Mouse (Mus musculus) stomach, embryonic 16.5 days (tissue): ENCODE measurements around the gene 1700001C02Rik. TPM values are rescaled to one million over a fixed set of nuclear protein-coding genes. Genes with fewer than 3 reads are reported as not detected.

Source experiments
- ATAC-seq: fragments of 200-750 bp; cut with Nextera tagmentation; 2 replicates; pipeline ENCODE4 v1.8.0; 2017; ENCODE audit warnings: moderate number of reproducible peaks, moderate TSS enrichment; ENCODE audit not compliant: insufficient read depth, low FRiP score
- H3K27ac ChIP-seq: fragments of 300-500 bp; sonication (generic); 2 replicates; pipeline ENCODE4 v1.5.1; 2014; ENCODE audit warnings: low read length
- H3K27me3 ChIP-seq: fragments of 300-500 bp; sonication (generic); 2 replicates; pipeline ENCODE4 v1.6.1; 2014; ENCODE audit warnings: low read length, control low read depth, mixed read lengths; ENCODE audit not compliant: control insufficient read depth, insufficient read depth
- H3K36me3 ChIP-seq: fragments of 300-500 bp; sonication (generic); 2 replicates; pipeline ENCODE4 v1.6.1; 2014; ENCODE audit warnings: low read length; ENCODE audit not compliant: control insufficient read depth, insufficient read depth
- H3K4me1 ChIP-seq: fragments of 300-500 bp; sonication (generic); 2 replicates; pipeline ENCODE4 v1.6.1; 2014; ENCODE audit warnings: low read length, control low read depth, mixed read lengths; ENCODE audit not compliant: control insufficient read depth, insufficient read depth
- H3K4me2 ChIP-seq: fragments of 300-500 bp; sonication (generic); 2 replicates; pipeline ENCODE4 v1.6.1; 2014; ENCODE audit warnings: low read depth, low read length, mixed read lengths
- H3K4me3 ChIP-seq: fragments of 300-500 bp; sonication (generic); replicated peaks from 2 replicates; pipeline ENCODE4 v1.5.1; 2014; ENCODE audit warnings: mild to moderate bottlenecking, low read length
- H3K9ac ChIP-seq: fragments of 300-500 bp; sonication (generic); 2 replicates; pipeline ENCODE4 v1.6.1; 2014; ENCODE audit warnings: low read length
- H3K9me3 ChIP-seq: fragments of 300-500 bp; sonication (generic); replicated peaks from 2 replicates; pipeline ENCODE4 v1.6.1; 2016; ENCODE audit warnings: low read length, control low read depth; ENCODE audit not compliant: control insufficient read depth
- WGBS: fragments of 180-500 bp; shearing (Covaris S2); extraction: QIAGEN DNeasy Blood & Tissue Kit; methylation state at CpG from one replicate; pipeline ENCODE4 v1.1.7; 2014; 5-methylcytosine and 5-hydroxymethylcytosine counted together
- polyA plus RNA-seq: library from polyadenylated mRNA; unstranded; fragments of >200 nt; fragmentation: Nextera tagmentation; extraction: Ambion mirVana; gene quantifications from 2 replicates; pipeline ENCODE4 v1.2.1, GENCODE M21; 2015

Gene 1700001C02Rik
- polyA plus RNA-seq, 1 experiment from 2014 or later: not detected

GRCm38 (mm10) chr5:30456056-30456455, 9.8 kb upstream of the 1700001C02Rik start:
- WGBS: 51% methylated on average over 6 of the region's 6 CpGs
- H3K27me3 ChIP-seq: no peaks in the 10 kb centered on the region
- no peak overlapping the region for H3K9ac ChIP-seq
- no peak for ATAC-seq
- no peaks in the 10 kb centered on the region for H3K4me1 ChIP-seq
- no peaks in the 10 kb centered on the region for H3K9me3 ChIP-seq
- no peak overlapping the region for H3K4me2 ChIP-seq
- H3K27ac ChIP-seq: no peak overlapping the region
- no peak overlapping the region for H3K4me3 ChIP-seq
- H3K36me3 ChIP-seq: no peaks in the 10 kb centered on the region

GRCm38 (mm10) chr5:30460155-30460554, 5.7 kb upstream of the 1700001C02Rik start:
- Histone ChIP-seq H3K9ac (no peak overlapping the region), H3K27ac (no peak overlapping the region), H3K9me3 (no peaks in the 10 kb centered on the region), H3K4me1 (peaks cover 10% of the 10 kb centered on the region), H3K4me3 (no peak overlapping the region), H3K4me2 (no peak overlapping the region), H3K36me3 (no peaks in the 10 kb centered on the region), H3K27me3 (peaks cover under 1% of the 10 kb centered on the region; the same call in 1 of the 2 replicates)
- WGBS: 39% methylated on average over 4 of the region's 4 CpGs
- no peak for ATAC-seq

- ATAC-seq: 0 out of 2 replicates have a peak, but pooled peaks have one; percentile 68
- Histone ChIP-seq H3K9me3 (no peaks in the 10 kb centered on the region), H3K27me3 (peaks cover 5% of the 10 kb centered on the region), H3K4me3 (no peak within 1 kb of the TSS), H3K4me2 (no peak within 1 kb of the TSS), H3K9ac (no peak within 1 kb of the TSS), H3K4me1 (peaks cover 16% of the 10 kb centered on the region), H3K36me3 (no peaks in the 10 kb centered on the region), H3K27ac (no peak within 1 kb of the TSS)
- WGBS: 13% methylated on average over 12 of the region's 12 CpGs
Observed at GRCm38 (mm10) chr5:30461821-30462220, 4.0 kb upstream of the 1700001C02Rik start, which contains the start of gene Otof. Otof (minus strand) TSS chr5:30461932.

GRCm38 (mm10) chr5:30466315-30466714, 468 bp downstream of the 1700001C02Rik start:
- Histone ChIP-seq H3K27ac (no peak overlapping the region), H3K9ac (peak overlapping the region; percentile 50), H3K4me3 (peak overlapping the region; percentile 29), H3K36me3 (no peaks in the 10 kb centered on the region), H3K4me1 (peaks cover 18% of the 10 kb centered on the region), H3K9me3 (no peaks in the 10 kb centered on the region), H3K4me2 (peak overlapping the region; percentile 52), H3K27me3 (peaks cover 5% of the 10 kb centered on the region)
- ATAC-seq: no peak
- WGBS: 38% methylated on average over 9 of the region's 9 CpGs

GRCm38 (mm10) chr5:30470454-30470853, 4.6 kb downstream of the 1700001C02Rik start:
- 58% methylated on average over 6 of the region's 6 CpGs for WGBS
- no peak for ATAC-seq
- Histone ChIP-seq H3K27me3 (peaks cover 2% of the 10 kb centered on the region; the same call in 1 of the 2 replicates), H3K9ac (no peak overlapping the region), H3K27ac (no peak overlapping the region), H3K4me2 (no peak overlapping the region), H3K4me1 (peaks cover 13% of the 10 kb centered on the region), H3K9me3 (no peaks in the 10 kb centered on the region), H3K36me3 (no peaks in the 10 kb centered on the region), H3K4me3 (no peak overlapping the region)

DNA sequence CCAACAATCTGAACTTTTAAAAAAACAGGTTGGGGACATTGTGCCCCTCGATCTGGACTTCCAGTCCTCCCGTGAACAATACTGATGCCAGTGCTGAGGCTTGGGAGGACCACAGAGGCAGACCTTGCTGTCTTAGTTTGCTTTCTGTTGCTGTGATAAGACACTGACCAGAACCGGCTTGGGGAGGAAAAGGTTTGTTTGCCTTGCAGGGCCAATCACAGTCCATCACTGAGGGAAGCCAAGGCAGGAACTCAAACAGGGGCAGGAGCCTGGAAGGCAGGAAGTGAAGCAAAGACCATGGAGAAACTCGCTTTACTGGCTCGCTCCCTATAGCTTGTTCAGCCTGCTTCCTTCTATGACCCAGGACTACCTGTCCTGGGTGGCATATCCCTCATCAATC, 6.3 kb downstream of the 1700001C02Rik start:
- no peaks in the 10 kb centered on the region for H3K27me3 ChIP-seq
- H3K4me2 ChIP-seq: no peak overlapping the region
- H3K27ac ChIP-seq: no peak overlapping the region; the same call in 1 of the 2 replicates
- no peaks in the 10 kb centered on the region for H3K36me3 ChIP-seq
- H3K4me1 ChIP-seq: peaks cover 6% of the 10 kb centered on the region
- ATAC-seq: peak; percentile 44; the same call in 1 of the 2 replicates
- no peaks in the 10 kb centered on the region for H3K9me3 ChIP-seq
- H3K4me3 ChIP-seq: no peak overlapping the region
- H3K9ac ChIP-seq: no peak overlapping the region
- WGBS: 50% methylated on average over 5 of the region's 5 CpGs

DNA sequence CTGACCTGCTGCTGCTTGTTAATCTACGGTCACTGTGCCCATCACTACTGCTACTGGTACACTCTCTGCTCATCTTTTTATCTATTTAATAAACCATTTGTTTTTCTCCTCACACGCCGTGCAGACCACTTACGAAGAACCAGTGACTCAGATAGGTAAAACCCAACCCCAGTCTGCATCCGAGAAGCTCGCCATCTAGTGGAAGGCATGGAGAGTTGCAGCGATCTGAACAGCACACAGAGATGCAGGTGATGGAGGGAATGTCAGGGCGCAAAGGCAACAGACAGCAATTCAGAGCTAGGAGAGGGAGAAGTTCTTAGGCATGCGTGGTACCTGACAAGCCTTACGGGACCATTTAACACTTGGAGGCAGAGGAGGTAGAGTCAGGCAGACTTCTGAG, 10.7 kb downstream of the 1700001C02Rik start:
- Histone ChIP-seq H3K4me1 (peaks cover 3% of the 10 kb centered on the region; the same call in 1 of the 2 replicates), H3K27me3 (no peaks in the 10 kb centered on the region), H3K9me3 (no peaks in the 10 kb centered on the region), H3K9ac (no peak overlapping the region), H3K36me3 (no peaks in the 10 kb centered on the region), H3K4me3 (no peak overlapping the region), H3K4me2 (no peak overlapping the region), H3K27ac (no peak overlapping the region)
- no peak for ATAC-seq
- WGBS: 35% methylated on average over 10 of the region's 10 CpGs

- no peak overlapping the region for H3K27ac ChIP-seq
- no peaks in the 10 kb centered on the region for H3K27me3 ChIP-seq
- 16% methylated on average over 5 of the region's 5 CpGs for WGBS
- H3K36me3 ChIP-seq: no peaks in the 10 kb centered on the region
- H3K4me3 ChIP-seq: no peak overlapping the region
- 0 out of 2 replicates have a peak, but pooled peaks have one; percentile 51 for ATAC-seq
- H3K4me2 ChIP-seq: no peak overlapping the region
- H3K9ac ChIP-seq: no peak overlapping the region
- peaks cover 8% of the 10 kb centered on the region; the same call in 1 of the 2 replicates for H3K4me1 ChIP-seq
- no peaks in the 10 kb centered on the region for H3K9me3 ChIP-seq
Observed at GRCm38 (mm10) chr5:30482319-30482718, 16.5 kb downstream of the 1700001C02Rik start.

DNA sequence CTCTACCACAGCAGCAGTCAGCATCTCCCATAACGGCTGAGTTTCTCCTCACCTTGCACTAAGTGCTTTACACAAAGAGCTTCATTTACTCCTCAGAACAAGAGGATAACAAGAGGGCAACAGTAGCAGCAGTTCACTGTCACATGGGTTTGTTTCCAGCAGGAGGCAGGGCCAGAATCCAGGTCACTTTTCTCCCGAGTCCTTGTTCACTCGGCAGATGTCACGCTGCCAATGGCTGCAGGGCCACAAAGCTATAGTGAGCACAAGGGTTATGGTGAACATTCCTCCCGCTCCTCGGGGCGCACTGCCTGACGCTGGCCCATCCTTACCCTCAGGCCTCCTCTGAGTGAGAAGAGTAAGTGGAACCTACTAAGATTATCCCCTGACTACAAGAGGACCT, 17.7 kb downstream of the 1700001C02Rik start:
- Histone ChIP-seq H3K9ac (no peak overlapping the region), H3K4me2 (no peak overlapping the region), H3K9me3 (no peaks in the 10 kb centered on the region), H3K36me3 (no peaks in the 10 kb centered on the region), H3K27ac (no peak overlapping the region), H3K4me3 (no peak overlapping the region), H3K27me3 (no peaks in the 10 kb centered on the region), H3K4me1 (peaks cover 8% of the 10 kb centered on the region; the same call in 1 of the 2 replicates)
- ATAC-seq: no peak
- 74% methylated on average over 8 of the region's 8 CpGs for WGBS
